Mouse (Mus musculus): ENCODE data around the gene Plcxd1. TPM values are rescaled to one million over a fixed set of nuclear protein-coding genes. Genes with fewer than 3 reads are reported as not detected.
"Not testable (repeated sequence)": the region's sequence is repeated elsewhere in the genome, so short reads cannot be mapped to it uniquely, and the experiment has no call there.

The Plcxd1 gene
- 1.2 and 2.5 TPM in 2 replicates for polyA plus RNA-seq (2015; fragmentation: Nextera tagmentation; extraction: Ambion mirVana)

GRCm38 (mm10) chr5:110099656-110100580, at the start of gene Plcxd1:
Gene Plcxd1, plus strand, starts transcription at chr5:110099969.
- H3K4me1 ChIP-seq, result peaks cover 28% of the 10 kb centered on the region
- H3K4me3 ChIP-seq, result peak within 1 kb of the TSS; percentile 34
- H3K27me3 ChIP-seq, result peaks cover 6% of the 10 kb centered on the region; the same call in 1 of the 2 replicates
- no peak within 1 kb of the TSS for H3K27ac ChIP-seq
- ATAC-seq (ENCODE audit: insufficient number of reproducible peaks, low FRiP score, low TSS enrichment, low read depth), result no peak
- no peak within 1 kb of the TSS for H3K9ac ChIP-seq
- 5% methylated on average over 25 of the region's 25 CpGs for WGBS
- H3K36me3 ChIP-seq, result peaks cover 24% of the 10 kb centered on the region
- H3K9me3 ChIP-seq, result no peaks in the 10 kb centered on the region
- peak within 1 kb of the TSS; percentile 62 for H3K4me2 ChIP-seq

DNA sequence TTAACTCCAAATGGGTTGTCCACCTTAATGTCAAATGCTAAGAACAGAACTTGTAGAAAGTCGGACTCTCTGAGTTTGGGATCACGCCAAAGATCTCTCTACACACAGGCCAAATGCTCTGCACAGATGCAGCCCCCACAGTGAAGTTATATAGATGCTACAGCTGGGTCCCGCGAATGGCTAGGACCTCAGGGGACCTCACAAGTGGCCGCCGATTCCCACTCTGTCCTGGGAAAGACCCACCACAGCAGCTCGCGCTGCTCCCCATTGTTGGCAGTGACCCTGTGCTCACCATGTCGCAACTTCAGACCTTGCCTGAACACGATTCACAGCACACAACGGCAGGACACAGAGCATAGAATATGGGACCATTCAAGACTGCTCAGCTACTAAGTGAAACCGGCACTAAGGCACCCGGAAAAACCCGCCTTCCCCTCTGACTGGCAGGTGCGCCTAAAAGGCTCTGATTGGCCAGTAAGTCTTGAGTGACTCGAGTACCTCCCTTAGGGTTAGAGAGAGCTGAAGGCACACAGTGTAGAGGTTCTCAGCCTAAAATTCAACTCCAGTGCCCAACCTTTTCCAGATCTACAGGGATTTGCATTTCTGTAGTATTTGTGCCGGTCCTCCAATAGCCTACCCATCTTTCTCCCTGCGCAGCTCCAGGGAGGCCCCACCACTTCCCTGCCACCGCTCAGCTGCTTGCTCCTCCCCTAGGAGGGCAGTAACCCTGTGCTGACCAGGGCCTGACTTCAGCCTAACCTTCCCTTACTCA, 41.9 kb upstream of the Plcxd1 start:
- Histone ChIP-seq H3K27ac (peak overlapping the region; percentile 65; the same call in 1 of the 2 replicates), H3K9me3 (no peaks in the 10 kb centered on the region), H3K27me3 (no peaks in the 10 kb centered on the region), H3K36me3 (no peaks in the 10 kb centered on the region), H3K9ac (peak overlapping the region; percentile 37), H3K4me1 (no peaks in the 10 kb centered on the region), H3K4me2 (peak overlapping the region; percentile 50), H3K4me3 (peak overlapping the region; percentile 53)
- 2% methylated on average over 19 of the region's 19 CpGs for WGBS
- peak; percentile 92 for ATAC-seq (ENCODE audit: insufficient number of reproducible peaks, low FRiP score, low TSS enrichment, low read depth)

DNA sequence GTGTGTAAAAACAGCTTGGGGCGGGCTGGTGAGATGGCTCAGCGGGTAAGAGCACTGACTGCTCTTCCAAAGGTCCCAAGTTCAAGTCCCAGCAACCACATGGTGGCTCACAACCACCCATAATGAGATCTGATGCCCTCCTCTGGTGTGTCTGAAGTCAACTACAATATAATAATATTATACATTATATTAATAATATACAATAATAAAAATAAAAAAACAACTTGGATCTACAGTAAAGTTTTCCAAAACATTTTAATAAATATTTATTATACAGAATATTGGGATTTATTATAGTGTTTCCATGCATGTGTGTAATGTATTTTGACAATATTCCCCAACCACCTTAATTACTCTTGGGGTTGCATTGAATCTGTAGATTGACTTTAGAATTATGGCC, 27.4 kb upstream of the Plcxd1 start, which contains the start of gene Gm17655:
Gene Gm17655 (minus strand): TSS at position 101 of the 400 bp plus-strand sequence.
- ATAC-seq (ENCODE audit: insufficient number of reproducible peaks, low FRiP score, low TSS enrichment, low read depth); H3K4me1 ChIP-seq; H3K9ac ChIP-seq; H3K27me3 ChIP-seq; H3K36me3 ChIP-seq; H3K4me2 ChIP-seq; H3K27ac ChIP-seq; H3K4me3 ChIP-seq: not testable (repeated sequence)
- peaks cover 13% of the 10 kb centered on the region; the same call in 1 of the 2 replicates for H3K9me3 ChIP-seq
- 87% methylated on average over 2 of the region's 2 CpGs for WGBS

DNA sequence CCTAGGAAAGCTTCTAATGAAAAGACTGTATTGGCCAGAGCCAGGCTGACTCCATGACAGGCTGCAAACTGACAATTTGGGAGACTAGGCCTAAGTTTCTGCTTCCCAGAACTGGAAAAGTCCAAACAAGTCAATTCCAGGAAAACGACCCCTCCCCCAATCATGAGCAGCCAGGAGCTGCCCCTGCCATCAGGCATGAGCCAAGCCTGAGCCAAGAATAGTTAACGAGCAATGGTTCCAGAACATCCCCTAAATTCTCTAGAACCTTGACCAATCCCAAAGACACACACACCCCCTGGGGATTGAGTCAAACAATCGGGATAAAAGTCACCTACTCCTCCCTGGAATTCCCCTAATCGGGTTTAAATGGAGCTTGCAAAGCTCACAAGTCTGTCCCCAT, 16.8 kb upstream of the Plcxd1 start:
- no peak overlapping the region for H3K4me2 ChIP-seq
- H3K9me3 ChIP-seq, result peaks cover 10% of the 10 kb centered on the region; the same call in 1 of the 2 replicates
- H3K36me3 ChIP-seq, result no peaks in the 10 kb centered on the region
- WGBS, result 80% methylated on average over 4 of the region's 4 CpGs
- no peak for ATAC-seq (ENCODE audit: insufficient number of reproducible peaks, low FRiP score, low TSS enrichment, low read depth)
- no peaks in the 10 kb centered on the region for H3K4me1 ChIP-seq
- no peak overlapping the region for H3K4me3 ChIP-seq
- no peak overlapping the region for H3K27ac ChIP-seq
- no peak overlapping the region for H3K9ac ChIP-seq
- no peaks in the 10 kb centered on the region for H3K27me3 ChIP-seq

- WGBS, result 31% methylated on average over 14 of the region's 14 CpGs
- no peak for ATAC-seq (ENCODE audit: insufficient number of reproducible peaks, low FRiP score, low TSS enrichment, low read depth)
- no peak overlapping the region for H3K4me3 ChIP-seq
- H3K27me3 ChIP-seq, result no peaks in the 10 kb centered on the region
- no peak overlapping the region for H3K9ac ChIP-seq
- no peaks in the 10 kb centered on the region for H3K4me1 ChIP-seq
- H3K9me3 ChIP-seq, result no peaks in the 10 kb centered on the region
- no peaks in the 10 kb centered on the region for H3K36me3 ChIP-seq
- H3K27ac ChIP-seq, result no peak overlapping the region
- H3K4me2 ChIP-seq, result no peak overlapping the region
These were observed 13.5 kb upstream of the Plcxd1 start for GRCm38 (mm10) chr5:110086161-110086866.

- Histone ChIP-seq H3K36me3 (no peaks in the 10 kb centered on the region), H3K27ac (no peak overlapping the region), H3K4me2 (no peak overlapping the region), H3K4me3 (no peak overlapping the region), H3K9me3 (no peaks in the 10 kb centered on the region), H3K9ac (no peak overlapping the region), H3K4me1 (peaks cover 5% of the 10 kb centered on the region), H3K27me3 (no peaks in the 10 kb centered on the region)
- WGBS, result 58% methylated on average over 2 of the region's 2 CpGs
- no peak for ATAC-seq (ENCODE audit: insufficient number of reproducible peaks, low FRiP score, low TSS enrichment, low read depth)
These were observed 8.2 kb upstream of the Plcxd1 start for GRCm38 (mm10) chr5:110091546-110091945.

- ATAC-seq (ENCODE audit: insufficient number of reproducible peaks, low FRiP score, low TSS enrichment, low read depth), result peak; percentile 90
- H3K27ac ChIP-seq, result peak within 1 kb of the TSS; percentile 51
- H3K36me3 ChIP-seq, result no peaks in the 10 kb centered on the region
- no peaks in the 10 kb centered on the region for H3K9me3 ChIP-seq
- H3K9ac ChIP-seq, result 0 out of 2 replicates have a peak within 1 kb of the TSS, but pooled peaks have one; percentile 37
- H3K4me2 ChIP-seq, result peak within 1 kb of the TSS; percentile 76
- H3K4me3 ChIP-seq, result peak within 1 kb of the TSS; percentile 53
- 1% methylated on average over 25 of the region's 25 CpGs for WGBS
- H3K4me1 ChIP-seq, result peaks cover 7% of the 10 kb centered on the region
- H3K27me3 ChIP-seq, result no peaks in the 10 kb centered on the region
These were observed 5.5 kb upstream of the Plcxd1 start, which contains the start of gene Gm35315 for GRCm38 (mm10) chr5:110094030-110094846. Gene Gm35315, minus strand, starts transcription at chr5:110094420.

- Histone ChIP-seq H3K4me2 (peak overlapping the region; percentile 76), H3K27me3 (no peaks in the 10 kb centered on the region), H3K36me3 (no peaks in the 10 kb centered on the region), H3K4me3 (peak overlapping the region; percentile 53), H3K4me1 (peaks cover 7% of the 10 kb centered on the region), H3K9ac (0 out of 2 replicates have a peak overlapping the region, but pooled peaks have one; percentile 37), H3K27ac (peak overlapping the region; percentile 51), H3K9me3 (no peaks in the 10 kb centered on the region)
- no peak for ATAC-seq (ENCODE audit: insufficient number of reproducible peaks, low FRiP score, low TSS enrichment, low read depth)
- 9% methylated on average over 4 of the region's 4 CpGs for WGBS
These were observed 4.9 kb upstream of the Plcxd1 start for GRCm38 (mm10) chr5:110094847-110095213.

DNA sequence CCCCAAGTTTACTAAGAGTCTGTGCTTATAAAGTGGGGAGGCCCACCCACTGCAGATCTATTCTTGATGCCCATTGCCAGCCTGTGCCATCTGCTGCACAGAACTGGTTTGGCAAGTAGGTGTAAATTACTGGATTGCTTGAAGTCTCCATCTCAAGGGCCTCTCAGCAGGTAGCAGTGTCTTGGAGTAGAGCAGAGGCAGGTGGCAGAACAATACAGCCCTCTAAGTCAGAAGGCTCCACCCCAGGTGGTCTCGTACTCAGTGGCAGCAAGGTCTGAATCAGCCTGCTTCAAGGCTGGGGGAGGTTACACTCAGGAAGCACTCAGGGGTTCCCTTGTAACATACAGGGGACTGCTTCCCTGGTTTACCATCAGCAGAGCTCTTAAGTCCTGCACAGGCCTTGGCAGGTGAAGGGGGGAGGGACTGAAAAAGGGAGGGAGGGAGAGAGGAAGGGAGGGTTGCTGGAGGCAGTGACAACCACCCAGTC, 735 bp upstream of the Plcxd1 start:
- Histone ChIP-seq H3K27me3 (peaks cover 6% of the 10 kb centered on the region; the same call in 1 of the 2 replicates), H3K4me2 (no peak overlapping the region), H3K27ac (no peak overlapping the region), H3K9me3 (no peaks in the 10 kb centered on the region), H3K36me3 (peaks cover 15% of the 10 kb centered on the region), H3K9ac (no peak overlapping the region), H3K4me1 (peaks cover 33% of the 10 kb centered on the region), H3K4me3 (no peak overlapping the region)
- ATAC-seq (ENCODE audit: insufficient number of reproducible peaks, low FRiP score, low TSS enrichment, low read depth), result no peak
- WGBS, result 31% methylated on average over 1 of the region's 1 CpGs

DNA sequence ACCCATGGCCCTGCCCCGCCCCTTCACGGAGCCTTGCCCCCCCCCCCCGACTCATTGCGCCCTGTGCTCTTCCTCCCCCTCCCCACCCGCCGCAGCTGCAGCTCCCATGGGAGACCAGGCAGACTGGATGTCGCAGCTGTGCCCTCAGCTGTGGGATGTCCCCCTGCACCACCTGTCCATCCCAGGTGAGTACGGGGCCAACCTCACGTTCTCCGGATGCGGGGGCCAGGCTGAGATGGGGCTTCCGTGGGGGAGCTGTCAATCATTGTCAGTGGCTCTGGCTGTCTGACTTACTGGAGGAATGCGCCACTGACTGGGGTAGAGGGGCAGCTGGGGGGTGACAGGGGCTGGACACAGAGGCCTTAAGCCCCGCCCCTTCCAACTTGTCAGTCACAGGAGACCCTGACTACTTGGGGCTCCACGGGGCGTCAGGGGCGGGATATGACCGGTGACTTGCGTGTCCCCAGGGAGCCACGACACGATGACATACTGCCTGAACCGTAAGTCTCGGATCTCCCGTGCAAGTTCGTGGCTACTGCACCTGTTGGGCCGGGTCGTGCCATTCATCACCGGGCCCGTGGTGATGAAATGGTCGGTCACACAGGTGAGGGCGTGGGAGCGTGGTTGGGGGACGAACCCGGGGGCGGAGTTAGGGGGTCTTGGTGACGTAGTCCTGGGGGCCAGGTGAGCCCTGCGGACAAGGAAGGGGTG, 1.3 kb downstream of the Plcxd1 start:
- Histone ChIP-seq H3K4me2 (peak overlapping the region; percentile 62), H3K4me3 (peak overlapping the region; percentile 34), H3K36me3 (peaks cover 35% of the 10 kb centered on the region), H3K9ac (no peak overlapping the region), H3K27ac (no peak overlapping the region), H3K9me3 (no peaks in the 10 kb centered on the region), H3K4me1 (peaks cover 29% of the 10 kb centered on the region), H3K27me3 (peaks cover 6% of the 10 kb centered on the region; the same call in 1 of the 2 replicates)
- ATAC-seq (ENCODE audit: insufficient number of reproducible peaks, low FRiP score, low TSS enrichment, low read depth), result no peak
- WGBS, result 1% methylated on average over 33 of the region's 37 CpGs
